Mouse (Mus musculus): ENCODE measurements around the gene Gm36210.

DNA sequence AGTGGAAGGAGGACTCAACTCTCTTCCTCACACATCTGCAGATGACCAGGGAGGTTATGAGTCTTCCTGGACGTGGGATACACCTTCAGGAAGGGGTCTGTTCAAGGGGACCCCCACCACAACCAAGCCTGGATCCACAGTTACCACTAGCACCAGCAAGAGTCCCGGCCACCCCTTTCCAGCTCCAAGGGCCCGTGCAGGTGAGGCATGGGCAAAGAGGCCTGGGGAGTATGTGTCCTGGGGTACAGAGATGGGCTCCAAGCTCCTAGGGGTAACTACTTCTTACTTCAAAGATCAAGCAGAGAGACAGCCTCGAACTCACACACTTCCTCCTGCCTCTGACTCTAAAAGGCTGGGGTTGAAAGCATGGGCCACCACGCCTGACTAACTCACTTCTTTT is 36.4 kb upstream of the Gm36210 start:
- TF ChIP-seq EP300 (IDR thresholded peaks at IDR 0.05) (no peak), CTCF (IDR thresholded peaks at IDR 0.05) (no peak)

All from lung, postnatal 0 days (tissue).